Mouse (Mus musculus) liver, embryonic 14.5 days (tissue): ENCODE measurements at regions not wholly inside any gene's neighbourhood (a gene's known extent, or its start where the extent isn't known, plus 50 kb on each side); places are given as distances from the start of the nearest gene placed in this dataset.

Experiments
- ATAC-seq: fragments of 200-750 bp; cut with Nextera tagmentation; 2 replicates; pipeline ENCODE4 v1.8.0; 2017; ENCODE audit warnings: moderate number of reproducible peaks, mild to moderate bottlenecking, moderate library complexity; ENCODE audit not compliant: insufficient read depth
- DNase-seq, 3 experiments: peaks; one replicate each; pipeline ENCODE4 v3.0.0-alpha.2; 2012 to 2013; ENCODE audit warnings: low read depth in 3 of 3, low spot score in 3 of 3
- H3K27ac ChIP-seq: fragments of 300-500 bp; sonication (generic); 2 replicates; pipeline ENCODE4 v1.5.1; 2014; ENCODE audit warnings: moderate library complexity, mild to moderate bottlenecking, control low read depth, inconsistent platforms
- H3K27me3 ChIP-seq: fragments of 300-500 bp; sonication (generic); 2 replicates; pipeline ENCODE4 v1.6.1; 2014; ENCODE audit warnings: mild to moderate bottlenecking, low read length, moderate library complexity; ENCODE audit not compliant: control insufficient read depth, insufficient read depth
- H3K36me3 ChIP-seq: fragments of 300-500 bp; sonication (generic); replicated peaks from 2 replicates; pipeline ENCODE4 v1.6.1; 2014; ENCODE audit warnings: low read depth; ENCODE audit not compliant: control insufficient read depth, insufficient read depth
- H3K4me1 ChIP-seq, 2 experiments: fragments of 200-500 bp in 1 of 2; fragments of 300-500 bp in 1 of 2; sonication (generic) in 1 of 2; replicated peaks; 2 replicates each; pipeline ENCODE4 v1.6.1; 2012 to 2014; ENCODE audit warnings: antibody characterized with exemption in 1 of 2, inconsistent platforms in 1 of 2, low read length in 1 of 2; ENCODE audit not compliant: control insufficient read depth in 2 of 2, insufficient read depth in 2 of 2
- H3K4me2 ChIP-seq: fragments of 300-500 bp; sonication (generic); 2 replicates; pipeline ENCODE4 v1.6.1; 2014; ENCODE audit warnings: low read depth, mild to moderate bottlenecking, control low read depth, moderate library complexity
- H3K4me3 ChIP-seq, 2 experiments: fragments of 200-500 bp in 1 of 2; fragments of 300-500 bp in 1 of 2; sonication (generic) in 1 of 2; 2 replicates each; pipeline ENCODE4 v1.5.1; 2012 to 2014; ENCODE audit warnings: low read depth in 2 of 2, low read length in 2 of 2, mild to moderate bottlenecking in 2 of 2, control low read depth in 1 of 2, inconsistent platforms in 1 of 2, moderate library complexity in 1 of 2; ENCODE audit not compliant: insufficient read depth in 1 of 2
- H3K9ac ChIP-seq: fragments of 300-500 bp; sonication (generic); replicated peaks from 2 replicates; pipeline ENCODE4 v1.6.1; 2014; ENCODE audit warnings: mild to moderate bottlenecking, control low read depth, moderate library complexity
- H3K9me3 ChIP-seq: fragments of 300-500 bp; sonication (generic); 2 replicates; pipeline ENCODE4 v1.6.1; 2016; ENCODE audit warnings: low read length, mixed read lengths; ENCODE audit not compliant: control insufficient read depth
- CTCF ChIP-seq: IDR thresholded peaks from 2 replicates; pipeline ENCODE4 v1.5.1; 2016; ENCODE audit warnings: antibody characterized with exemption, low read depth, control low read depth
- EP300 ChIP-seq: IDR thresholded peaks from 2 replicates; pipeline ENCODE4 v1.6.1; 2016; ENCODE audit warnings: antibody characterized with exemption, low read depth
- WGBS: fragments of 180-500 bp; shearing (Covaris S2); extraction: QIAGEN DNeasy Blood & Tissue Kit; methylation state at CpG from one replicate; pipeline ENCODE4 v1.1.7; 2014; ENCODE audit not compliant: insufficient replicate concordance; 5-methylcytosine and 5-hydroxymethylcytosine counted together

DNA sequence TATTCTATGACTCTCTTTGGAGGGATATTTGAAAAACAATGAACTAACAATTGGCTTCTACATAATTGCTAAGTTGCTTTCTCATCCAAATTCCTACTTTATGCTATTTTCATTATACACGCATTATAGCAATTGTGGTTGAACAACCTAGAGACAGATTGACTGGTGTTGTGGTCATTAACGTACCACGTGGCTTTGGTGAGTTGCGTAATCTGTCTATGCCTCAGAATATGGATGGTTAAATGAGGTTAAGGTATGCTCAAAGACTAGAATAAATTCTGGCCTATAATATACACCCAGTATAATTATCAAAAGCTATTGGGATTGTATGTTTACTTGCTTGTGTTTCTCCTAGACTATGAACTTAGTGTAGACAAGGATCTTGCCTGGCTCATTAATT is 201.5 kb upstream of the Trib2 start:
- no peak overlapping the region for H3K9ac ChIP-seq
- WGBS, result 51% methylated on average over 4 of the region's 4 CpGs
- no peaks in the 10 kb centered on the region for H3K27me3 ChIP-seq
- peaks cover 0 to 12% of the 10 kb centered on the region in 2 experiments; a peak in 2 of 4 replicates for H3K4me1 ChIP-seq
- H3K9me3 ChIP-seq, result no peaks in the 10 kb centered on the region
- no peak for DNase-seq
- no peak overlapping the region for H3K27ac ChIP-seq
- H3K4me3 ChIP-seq, result no peak overlapping the region
- H3K4me2 ChIP-seq, result no peak overlapping the region
- TF ChIP-seq CTCF (no peak), EP300 (no peak)
- ATAC-seq, result no peak
- no peaks in the 10 kb centered on the region for H3K36me3 ChIP-seq

DNA sequence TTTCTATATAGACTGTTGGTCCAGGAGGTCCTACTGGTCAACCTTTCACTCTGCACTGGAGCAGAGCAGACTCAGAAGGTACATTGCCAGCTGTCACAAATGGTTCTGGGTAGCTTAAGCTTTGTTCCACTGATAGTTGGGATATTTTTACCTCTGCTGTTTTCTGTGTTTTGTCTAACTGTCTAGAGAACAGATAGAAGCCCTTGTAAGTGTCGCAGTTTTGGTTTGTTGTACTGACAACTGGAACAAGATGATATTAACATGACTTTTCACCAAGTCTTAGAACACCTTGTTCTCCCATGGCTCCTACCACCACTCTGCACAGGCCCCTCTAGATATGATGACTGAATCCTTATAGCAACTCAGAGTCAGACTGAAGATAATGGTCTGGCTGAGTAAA is 199.9 kb upstream of the Trib2 start:
- 33% methylated on average over 1 of the region's 1 CpGs for WGBS
- Histone ChIP-seq H3K4me3 (no peak overlapping the region), H3K4me2 (no peak overlapping the region), H3K9ac (no peak overlapping the region), H3K36me3 (no peaks in the 10 kb centered on the region), H3K4me1 (peaks cover 0 to 8% of the 10 kb centered on the region in 2 experiments; a peak in 1 of 4 replicates), H3K9me3 (no peaks in the 10 kb centered on the region), H3K27ac (no peak overlapping the region), H3K27me3 (no peaks in the 10 kb centered on the region)
- DNase-seq (no peak), ATAC-seq (no peak)
- TF ChIP-seq CTCF (no peak), EP300 (no peak)

DNA sequence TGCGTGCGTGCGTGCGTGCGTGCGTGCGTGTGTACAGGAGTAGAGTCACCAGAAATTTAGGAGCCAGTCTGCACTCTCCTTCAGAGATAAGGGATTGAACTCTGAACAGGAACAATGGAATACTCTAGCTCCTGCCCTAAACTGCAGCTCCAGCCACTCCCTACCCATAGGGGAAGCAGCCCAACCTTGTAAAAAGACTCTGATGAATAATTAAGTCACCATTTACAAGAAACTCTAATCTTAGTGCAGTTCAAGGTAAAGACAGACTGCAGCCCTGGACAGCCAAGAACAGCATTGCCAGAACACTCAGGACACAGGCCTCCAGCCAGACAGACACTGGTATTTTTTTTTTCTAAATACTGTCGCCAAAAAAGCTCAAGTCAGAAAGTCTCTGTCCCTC is 198.9 kb upstream of the Trib2 start:
- Histone ChIP-seq H3K4me1 (peaks cover 0 to 3% of the 10 kb centered on the region in 2 experiments; a peak in 1 of 4 replicates), H3K9ac (no peak overlapping the region), H3K27ac (no peak overlapping the region), H3K36me3 (no peaks in the 10 kb centered on the region), H3K4me2 (no peak overlapping the region), H3K4me3 (no peak overlapping the region), H3K27me3 (no peaks in the 10 kb centered on the region), H3K9me3 (no peaks in the 10 kb centered on the region)
- DNase-seq (no peak), ATAC-seq (no peak)
- WGBS, result 86% methylated on average over 8 of the region's 8 CpGs
- TF ChIP-seq CTCF (no peak), EP300 (no peak)

DNA sequence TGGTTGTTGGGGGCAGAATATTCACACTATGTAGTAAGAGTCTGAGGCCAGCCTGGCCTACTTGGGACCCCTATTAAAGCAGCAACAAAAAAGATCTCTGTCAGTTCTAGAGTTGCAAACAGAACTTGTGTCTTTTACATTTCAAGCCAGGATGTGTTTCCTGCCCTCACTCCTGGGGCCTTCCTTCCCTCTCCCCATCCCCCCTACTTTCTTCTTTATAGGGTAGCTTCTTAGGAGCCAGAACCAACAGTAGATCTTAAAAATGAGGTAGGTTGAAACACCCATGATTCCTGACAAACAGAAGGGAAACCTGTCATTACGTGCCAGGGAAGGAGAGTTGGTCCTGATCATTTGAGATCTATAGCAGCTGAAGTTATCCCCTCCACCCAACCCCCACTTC is 198.0 kb upstream of the Trib2 start:
- no peak overlapping the region for H3K4me2 ChIP-seq
- DNase-seq (no peak), ATAC-seq (no peak)
- no peaks in the 10 kb centered on the region for H3K27me3 ChIP-seq
- no peak overlapping the region for H3K27ac ChIP-seq
- no peaks in the 10 kb centered on the region for H3K9me3 ChIP-seq
- H3K4me1 ChIP-seq, result peaks cover 0 to 8% of the 10 kb centered on the region in 2 experiments; a peak in 2 of 4 replicates
- WGBS, result 56% methylated on average over 1 of the region's 1 CpGs
- TF ChIP-seq CTCF (no peak), EP300 (no peak)
- no peak overlapping the region for H3K9ac ChIP-seq
- no peak overlapping the region for H3K4me3 ChIP-seq
- no peaks in the 10 kb centered on the region for H3K36me3 ChIP-seq

DNA sequence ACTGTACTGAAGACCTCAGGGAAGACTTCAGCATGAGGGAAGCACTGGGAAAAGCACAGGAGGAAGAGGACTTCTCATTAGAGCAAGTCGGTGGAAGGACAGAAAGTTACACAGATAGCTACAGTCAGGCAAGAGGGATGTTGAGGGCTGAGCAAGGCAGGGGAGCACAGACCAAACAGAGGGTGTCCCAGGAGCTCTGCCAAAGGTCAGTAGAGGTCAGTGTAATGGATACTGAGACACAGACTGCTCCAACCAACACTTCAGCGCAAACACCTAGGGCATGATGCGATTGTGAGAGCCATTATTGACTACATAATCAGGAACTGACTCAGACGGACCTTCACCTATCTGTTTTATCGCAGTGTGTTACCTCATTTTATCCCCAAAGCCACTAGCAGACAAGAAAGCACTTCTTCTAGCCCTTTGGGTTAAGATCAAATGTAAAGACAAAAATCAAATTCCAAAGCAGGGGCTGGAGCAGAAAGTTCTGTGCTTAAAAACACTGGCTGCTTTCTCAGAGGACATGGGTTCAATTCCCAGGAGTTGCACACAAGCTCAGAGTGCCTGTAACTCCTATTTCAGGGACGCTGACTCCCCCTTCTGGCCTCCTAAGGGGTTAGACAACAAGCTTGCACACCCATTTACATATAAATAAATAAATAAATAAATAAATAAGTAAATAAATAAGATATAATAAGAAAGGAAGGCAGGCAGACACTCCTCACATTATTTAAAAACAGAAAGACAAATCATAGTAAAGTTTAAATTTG is 197.3 kb upstream of the Trib2 start:
- 59% methylated on average over 6 of the region's 6 CpGs for WGBS
- DNase-seq (no peak), ATAC-seq (no peak)
- peaks cover 3 to 12% of the 10 kb centered on the region in 2 experiments; a peak in 3 of 4 replicates for H3K4me1 ChIP-seq
- no peak overlapping the region for H3K4me2 ChIP-seq
- TF ChIP-seq EP300 (no peak), CTCF (no peak)
- no peaks in the 10 kb centered on the region for H3K9me3 ChIP-seq
- no peak overlapping the region for H3K9ac ChIP-seq
- H3K27ac ChIP-seq, result no peak overlapping the region
- H3K36me3 ChIP-seq, result no peaks in the 10 kb centered on the region
- no peak overlapping the region for H3K4me3 ChIP-seq
- no peaks in the 10 kb centered on the region for H3K27me3 ChIP-seq
